Mouse (Mus musculus): ENCODE results near the gene Emg1. TPM values are rescaled to one million over a fixed set of nuclear protein-coding genes. Genes with fewer than 3 reads are reported as not detected.
A peak's percentile ranks its signal among the peaks of the same experiment; 100 is the strongest.

Gene Emg1
- polyA plus RNA-seq, 1 experiment from 2014 or later, result 105 TPM

GRCm38 (mm10) chr6:124658067-124658466 is 53.9 kb downstream of the Emg1 start:
- Histone ChIP-seq H3K4me1 (replicated peaks) (no peaks in the 10 kb centered on the region), H3K27ac (ENCODE audit: poor library complexity, severe bottlenecking) (no peak overlapping the region), H3K27me3 (replicated peaks) (no peaks in the 10 kb centered on the region), H3K9ac (no peak overlapping the region), H3K9me3 (replicated peaks) (no peaks in the 10 kb centered on the region), H3K4me2 (no peak overlapping the region), H3K36me3 (no peaks in the 10 kb centered on the region), H3K4me3 (no peak overlapping the region)
- WGBS, result 72% methylated on average over 2 of the region's 2 CpGs
- ATAC-seq (ENCODE audit: insufficient number of reproducible peaks, low FRiP score), result no peak

DNA sequence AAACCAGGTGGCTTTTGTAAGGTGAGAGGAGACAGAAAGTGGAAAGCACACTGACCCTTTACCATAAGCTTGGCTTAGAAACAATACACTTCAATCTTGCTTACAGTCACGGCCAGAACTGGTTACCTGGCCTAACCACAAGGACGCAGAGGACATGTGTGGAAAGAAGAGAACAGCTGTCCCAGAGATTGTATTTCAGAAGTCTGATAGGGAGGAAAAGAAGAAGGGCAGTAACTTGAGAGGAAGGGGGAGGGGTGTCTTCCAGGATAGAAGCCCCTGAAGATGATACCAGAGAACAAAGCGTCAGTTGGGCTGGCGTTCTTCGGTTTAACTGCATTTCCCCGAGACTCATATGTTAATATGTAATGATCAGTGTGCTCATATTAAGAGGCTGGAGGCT is 56.1 kb downstream of the Emg1 start:
- no peaks in the 10 kb centered on the region for H3K36me3 ChIP-seq
- no peak for ATAC-seq (ENCODE audit: insufficient number of reproducible peaks, low FRiP score)
- H3K27me3 ChIP-seq (replicated peaks), result no peaks in the 10 kb centered on the region
- H3K4me2 ChIP-seq, result no peak overlapping the region
- H3K9me3 ChIP-seq (replicated peaks), result no peaks in the 10 kb centered on the region
- no peak overlapping the region for H3K9ac ChIP-seq
- no peak overlapping the region for H3K4me3 ChIP-seq
- 49% methylated on average over 6 of the region's 6 CpGs for WGBS
- no peak overlapping the region for H3K27ac ChIP-seq (ENCODE audit: poor library complexity, severe bottlenecking)
- no peaks in the 10 kb centered on the region for H3K4me1 ChIP-seq (replicated peaks)

MicroRNAs encoded within 50 kb of the gene (microRNA counts, 519-probe panel; counts per million panel counts)
- microRNA mmu-miR-141 (not detected), microRNA mmu-miR-200c (2,691 counts per million, percentile 11 among the panel's probes with 10 or more counts)

Small RNA genes lying within 50 kb of the gene (microRNA-seq; reads per million reads assigned to microRNA genes)
- 25.7 reads per million, percentile 35 among the genes with 10 or more reads in this experiment for gene Mir141
- gene Mir200c, result 129 reads per million, percentile 56 among the genes with 10 or more reads in this experiment

Other genes with a start within 250 kb of the Emg1 start
- gene Clstn3, start 247.4 kb downstream of the Emg1 start, polyA plus RNA-seq (2016; fragmentation: Nextera tagmentation; extraction: Ambion mirVana), result 1.5 and 1.7 TPM in 2 replicates
- 0.31 and 0.41 TPM in 2 replicates for gene C1rl, start 219.1 kb downstream of the Emg1 start, polyA plus RNA-seq (2016; fragmentation: Nextera tagmentation; extraction: Ambion mirVana)
- gene C1ra, start 199.8 kb downstream of the Emg1 start, polyA plus RNA-seq (2016; fragmentation: Nextera tagmentation; extraction: Ambion mirVana), result 0.19 and 0.24 TPM in 2 replicates
- 0.49 TPM in 1 of 2 replicates, not detected in the other for gene C1s1, start 169.8 kb downstream of the Emg1 start, polyA plus RNA-seq (2016; fragmentation: Nextera tagmentation; extraction: Ambion mirVana)
- gene C1rb, start 141.9 kb downstream of the Emg1 start, polyA plus RNA-seq (2016; fragmentation: Nextera tagmentation; extraction: Ambion mirVana), result not detected in 2 replicates
- gene C1s2, start 76.1 kb downstream of the Emg1 start, polyA plus RNA-seq (2016; fragmentation: Nextera tagmentation; extraction: Ambion mirVana), result not detected in 2 replicates
- gene Lpcat3, start 49.2 kb downstream of the Emg1 start, polyA plus RNA-seq (2016; fragmentation: Nextera tagmentation; extraction: Ambion mirVana), result 37.4 and 40.0 TPM in 2 replicates
- gene Phb2, start 158 bp upstream of the Emg1 start, polyA plus RNA-seq (2016; fragmentation: Nextera tagmentation; extraction: Ambion mirVana), result 345 and 349 TPM in 2 replicates
- 4.4 and 4.9 TPM in 2 replicates for gene Ptpn6, start 26.5 kb upstream of the Emg1 start, polyA plus RNA-seq (2016; fragmentation: Nextera tagmentation; extraction: Ambion mirVana)
- 352 and 365 TPM in 2 replicates for gene Grcc10, start 29.2 kb upstream of the Emg1 start, polyA plus RNA-seq (2016; fragmentation: Nextera tagmentation; extraction: Ambion mirVana)
- gene Gm45234, start 43.8 kb upstream of the Emg1 start, polyA plus RNA-seq (2016; fragmentation: Nextera tagmentation; extraction: Ambion mirVana), result not detected in 2 replicates
- 9.5 and 10.2 TPM in 2 replicates for gene Atn1, start 44.3 kb upstream of the Emg1 start, polyA plus RNA-seq (2016; fragmentation: Nextera tagmentation; extraction: Ambion mirVana)
- 6.0 and 6.4 TPM in 2 replicates for gene Eno2, start 57.5 kb upstream of the Emg1 start, polyA plus RNA-seq (2016; fragmentation: Nextera tagmentation; extraction: Ambion mirVana)
- 0.55 TPM in 1 of 2 replicates, not detected in the other for gene Lrrc23, start 67.5 kb upstream of the Emg1 start, polyA plus RNA-seq (2016; fragmentation: Nextera tagmentation; extraction: Ambion mirVana)
- 8.7 and 9.1 TPM in 2 replicates for gene Spsb2, start 96.5 kb upstream of the Emg1 start, polyA plus RNA-seq (2016; fragmentation: Nextera tagmentation; extraction: Ambion mirVana)
- gene Tpi1, start 102.1 kb upstream of the Emg1 start, polyA plus RNA-seq (2016; fragmentation: Nextera tagmentation; extraction: Ambion mirVana), result 1,356 and 1,406 TPM in 2 replicates
- 119 and 121 TPM in 2 replicates for gene Usp5, start 117.3 kb upstream of the Emg1 start, polyA plus RNA-seq (2016; fragmentation: Nextera tagmentation; extraction: Ambion mirVana)
- gene Cdca3, start 117.4 kb upstream of the Emg1 start, polyA plus RNA-seq (2016; fragmentation: Nextera tagmentation; extraction: Ambion mirVana), result 105 and 121 TPM in 2 replicates
- 6.4 and 7.8 TPM in 2 replicates for gene Gnb3, start 128.1 kb upstream of the Emg1 start, polyA plus RNA-seq (2016; fragmentation: Nextera tagmentation; extraction: Ambion mirVana)
- 19.2 and 21.9 TPM in 2 replicates for gene P3h3, start 145.6 kb upstream of the Emg1 start, polyA plus RNA-seq (2016; fragmentation: Nextera tagmentation; extraction: Ambion mirVana)
- 1.9 and 2.2 TPM in 2 replicates for gene Gpr162, start 151.8 kb upstream of the Emg1 start, polyA plus RNA-seq (2016; fragmentation: Nextera tagmentation; extraction: Ambion mirVana)
- not detected in 2 replicates for gene Cd4, start 176.0 kb upstream of the Emg1 start, polyA plus RNA-seq (2016; fragmentation: Nextera tagmentation; extraction: Ambion mirVana)
- gene Lag3, start 199.5 kb upstream of the Emg1 start, polyA plus RNA-seq (2016; fragmentation: Nextera tagmentation; extraction: Ambion mirVana), result 1.4 and 1.5 TPM in 2 replicates
- gene Ptms, start 207.9 kb upstream of the Emg1 start, polyA plus RNA-seq (2016; fragmentation: Nextera tagmentation; extraction: Ambion mirVana), result 233 and 243 TPM in 2 replicates
- gene Mlf2, start 219.2 kb upstream of the Emg1 start, polyA plus RNA-seq (2016; fragmentation: Nextera tagmentation; extraction: Ambion mirVana), result 357 and 358 TPM in 2 replicates

All from heart, embryonic 12.5 days (tissue).